Mouse (Mus musculus): ENCODE measurements around the gene Itprid2. TPM values are rescaled to one million over a fixed set of nuclear protein-coding genes. Genes with fewer than 3 reads are reported as not detected.
"Not testable (repeated sequence)": the region's sequence is repeated elsewhere in the genome, so short reads cannot be mapped to it uniquely, and the experiment has no call there.

The Itprid2 gene
- 6.5 and 7.4 TPM in 2 replicates for polyA plus RNA-seq (2016; fragmentation: Nextera tagmentation; extraction: Ambion mirVana)

DNA sequence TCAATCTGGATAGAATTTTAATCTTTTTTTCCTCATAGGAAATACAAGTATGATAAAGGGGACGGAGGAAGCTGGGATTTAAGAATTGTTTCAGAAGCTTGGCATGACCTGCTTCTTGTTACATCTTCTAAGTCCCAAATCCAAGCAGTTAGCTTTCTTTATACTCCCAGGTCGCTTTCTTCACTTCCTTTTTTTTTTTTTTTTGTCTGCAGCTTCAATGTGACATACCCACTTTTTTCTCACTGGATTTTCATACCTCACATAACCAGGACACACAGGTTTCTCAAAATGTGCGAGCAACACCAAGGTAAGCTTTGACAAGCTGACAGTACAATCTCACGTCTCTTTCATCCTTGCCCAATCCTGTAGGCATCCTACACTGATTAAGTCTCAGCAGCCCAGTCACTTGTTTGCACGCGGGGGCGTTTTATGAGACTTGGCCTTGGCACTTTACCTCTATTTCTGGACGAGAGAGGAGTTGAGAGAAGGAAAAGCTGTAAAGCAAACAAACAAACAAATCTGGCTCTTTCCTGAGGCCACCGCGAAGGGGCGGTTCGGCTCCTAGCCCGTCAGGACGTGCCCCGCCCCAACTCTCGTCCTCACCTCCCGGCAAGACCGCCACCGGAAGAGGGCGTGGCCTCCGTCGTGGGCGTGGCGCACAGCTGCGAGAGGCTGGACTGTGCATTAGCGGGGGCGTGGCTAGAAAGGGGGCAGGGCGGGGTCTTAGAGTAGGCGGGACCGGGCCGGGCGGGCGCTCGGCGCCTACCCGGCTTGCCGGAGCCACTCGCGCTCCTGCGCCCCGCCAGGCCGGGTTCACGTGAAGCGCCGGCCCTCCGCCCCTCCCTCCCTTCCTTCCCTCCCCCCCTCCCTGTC lies at the start of gene Itprid2:
Itprid2 (plus strand) TSS at position 825 of the 873 bp plus-strand sequence.
- WGBS: 2% methylated on average over 46 of the region's 46 CpGs
- Histone ChIP-seq H3K36me3 (no peaks in the 10 kb centered on the region), H3K27me3 (ENCODE audit: insufficient read depth, poor library complexity, severe bottlenecking) (no peaks in the 10 kb centered on the region), H3K4me1 (peaks cover 4% of the 10 kb centered on the region; the same call in 1 of the 2 replicates), H3K4me3 (peak within 1 kb of the TSS; percentile 92), H3K9me3 (no peaks in the 10 kb centered on the region), H3K27ac (peak within 1 kb of the TSS; percentile 94)
- DNase-seq (ENCODE audit: low spot score): peak; percentile 99

- DNase-seq (ENCODE audit: low spot score): no peak
- 91% methylated on average over 2 of the region's 2 CpGs for WGBS
- Histone ChIP-seq H3K4me1 (no peaks in the 10 kb centered on the region), H3K27ac (no peak overlapping the region), H3K36me3 (no peaks in the 10 kb centered on the region), H3K27me3 (ENCODE audit: insufficient read depth, poor library complexity, severe bottlenecking) (no peaks in the 10 kb centered on the region), H3K4me3 (no peak overlapping the region), H3K9me3 (no peaks in the 10 kb centered on the region)
Observed at GRCm38 (mm10) chr2:79596177-79596576, 39.0 kb upstream of the Itprid2 start.

GRCm38 (mm10) chr2:79597090-79597489 lies 38.1 kb upstream of the Itprid2 start:
- H3K36me3 ChIP-seq: no peaks in the 10 kb centered on the region
- no peak overlapping the region for H3K4me3 ChIP-seq
- no peaks in the 10 kb centered on the region for H3K27me3 ChIP-seq (ENCODE audit: insufficient read depth, poor library complexity, severe bottlenecking)
- DNase-seq (ENCODE audit: low spot score): no peak
- no peaks in the 10 kb centered on the region for H3K9me3 ChIP-seq
- no peak overlapping the region for H3K27ac ChIP-seq
- peaks cover 6% of the 10 kb centered on the region; the same call in 1 of the 2 replicates for H3K4me1 ChIP-seq

DNA sequence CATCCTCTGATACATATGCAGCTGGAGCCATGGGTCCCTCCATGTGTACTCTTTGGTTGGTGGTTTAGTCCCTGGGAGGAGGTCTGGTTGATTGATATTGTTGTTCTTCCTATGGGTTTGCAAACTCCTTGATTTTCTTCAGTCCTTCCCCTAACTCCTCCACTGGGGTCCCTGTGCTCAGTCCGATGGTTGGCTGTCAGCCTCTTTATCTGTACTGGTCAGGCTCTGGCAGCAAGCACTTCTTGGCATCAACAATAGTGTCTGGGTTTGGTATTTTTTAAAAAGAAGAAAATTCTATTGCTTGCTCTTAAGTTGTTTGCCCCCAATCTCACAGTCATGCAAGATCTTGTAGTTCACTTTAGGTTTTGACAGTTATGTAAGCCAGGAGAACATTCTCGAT lies 34.0 kb upstream of the Itprid2 start:
- WGBS: 27% methylated on average over 2 of the region's 2 CpGs
- H3K4me1 ChIP-seq; H3K36me3 ChIP-seq; H3K27ac ChIP-seq; H3K9me3 ChIP-seq; H3K4me3 ChIP-seq; H3K27me3 ChIP-seq (ENCODE audit: insufficient read depth, poor library complexity, severe bottlenecking); DNase-seq (ENCODE audit: low spot score): not testable (repeated sequence)

- H3K36me3 ChIP-seq: no peaks in the 10 kb centered on the region
- H3K27ac ChIP-seq: no peak overlapping the region
- H3K9me3 ChIP-seq: no peaks in the 10 kb centered on the region
- WGBS: 34% methylated on average over 4 of the region's 4 CpGs
- no peaks in the 10 kb centered on the region for H3K27me3 ChIP-seq (ENCODE audit: insufficient read depth, poor library complexity, severe bottlenecking)
- no peak overlapping the region for H3K4me3 ChIP-seq
- no peak for DNase-seq (ENCODE audit: low spot score)
- peaks cover 6% of the 10 kb centered on the region; the same call in 1 of the 2 replicates for H3K4me1 ChIP-seq
Observed at GRCm38 (mm10) chr2:79601691-79602116, 33.4 kb upstream of the Itprid2 start.

- Histone ChIP-seq H3K36me3 (no peaks in the 10 kb centered on the region), H3K4me1 (peaks cover 6% of the 10 kb centered on the region; the same call in 1 of the 2 replicates), H3K4me3 (no peak overlapping the region), H3K27me3 (ENCODE audit: insufficient read depth, poor library complexity, severe bottlenecking) (no peaks in the 10 kb centered on the region), H3K9me3 (no peaks in the 10 kb centered on the region), H3K27ac (no peak overlapping the region)
- 79% methylated on average over 6 of the region's 6 CpGs for WGBS
- no peak for DNase-seq (ENCODE audit: low spot score)
Observed at GRCm38 (mm10) chr2:79602306-79602705, 32.8 kb upstream of the Itprid2 start.

DNA sequence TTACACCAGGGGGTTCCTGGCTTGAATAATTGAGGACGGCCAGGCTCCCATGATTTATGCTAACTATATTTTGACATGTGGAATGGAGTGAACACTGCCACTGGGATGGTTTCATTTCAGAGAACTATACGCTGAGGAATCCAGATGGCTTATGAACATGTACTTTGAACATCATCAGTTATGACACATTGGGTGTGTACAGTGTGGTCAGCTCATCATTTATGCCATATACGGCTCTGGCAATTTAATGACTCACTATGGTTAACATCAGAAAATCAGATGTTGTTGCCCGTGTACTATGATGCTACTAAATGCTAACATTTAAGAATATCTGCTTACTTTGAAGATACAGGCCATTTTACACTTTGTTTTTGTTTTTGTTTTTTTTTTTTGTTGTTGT lies 31.8 kb upstream of the Itprid2 start:
- WGBS: 89% methylated on average over 4 of the region's 4 CpGs
- Histone ChIP-seq H3K4me3 (no peak overlapping the region), H3K4me1 (peaks cover 6% of the 10 kb centered on the region; the same call in 1 of the 2 replicates), H3K36me3 (no peaks in the 10 kb centered on the region), H3K27ac (no peak overlapping the region), H3K9me3 (no peaks in the 10 kb centered on the region), H3K27me3 (ENCODE audit: insufficient read depth, poor library complexity, severe bottlenecking) (no peaks in the 10 kb centered on the region)
- no peak for DNase-seq (ENCODE audit: low spot score)

DNA sequence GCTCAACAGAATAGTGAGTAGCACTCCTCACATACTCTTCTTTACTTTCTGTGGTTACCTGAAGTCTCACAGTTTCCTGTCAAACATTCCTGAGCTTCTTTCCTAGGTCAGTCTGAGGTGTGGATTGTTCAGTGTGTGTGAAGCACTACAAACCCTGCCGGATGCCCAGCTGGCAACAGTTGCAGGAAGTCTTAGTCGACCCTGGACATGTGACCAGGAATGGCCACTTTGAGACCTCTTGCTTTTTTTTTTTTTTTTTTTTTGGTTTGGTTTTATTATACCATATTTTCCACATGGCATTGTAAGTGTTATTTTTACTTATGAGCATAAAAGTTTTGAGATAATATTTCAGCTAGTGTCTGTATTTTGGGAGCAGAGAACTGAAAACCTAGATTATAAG lies 29.1 kb upstream of the Itprid2 start:
- H3K27me3 ChIP-seq (ENCODE audit: insufficient read depth, poor library complexity, severe bottlenecking): no peaks in the 10 kb centered on the region
- H3K4me1 ChIP-seq: peaks cover 7% of the 10 kb centered on the region
- no peak for DNase-seq (ENCODE audit: low spot score)
- WGBS: 66% methylated on average over 2 of the region's 2 CpGs
- no peak overlapping the region for H3K27ac ChIP-seq
- no peaks in the 10 kb centered on the region for H3K36me3 ChIP-seq
- H3K4me3 ChIP-seq: no peak overlapping the region
- no peaks in the 10 kb centered on the region for H3K9me3 ChIP-seq

DNA sequence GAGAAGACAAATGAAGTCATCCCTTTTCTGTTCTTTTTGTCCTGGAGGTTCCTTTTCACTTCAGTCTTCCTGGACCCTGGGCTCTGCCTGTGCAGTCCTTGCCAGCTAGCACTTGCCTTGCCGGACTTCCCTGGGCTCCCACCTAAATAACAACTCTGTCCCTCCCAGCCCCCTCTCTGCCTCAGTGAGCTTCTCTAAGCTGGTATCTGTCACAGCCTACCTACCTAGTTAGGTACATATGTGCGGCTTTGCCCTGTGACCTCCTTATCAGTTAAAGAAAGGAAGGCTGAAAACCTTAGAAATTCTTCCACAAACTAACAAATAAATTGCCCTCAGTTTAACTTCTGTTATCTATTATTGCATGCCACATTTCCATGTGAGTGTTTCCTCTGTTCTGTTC lies 28.0 kb upstream of the Itprid2 start:
- H3K4me1 ChIP-seq: peaks cover 4% of the 10 kb centered on the region
- WGBS: 48% methylated on average over 2 of the region's 2 CpGs
- no peaks in the 10 kb centered on the region for H3K27me3 ChIP-seq (ENCODE audit: insufficient read depth, poor library complexity, severe bottlenecking)
- no peaks in the 10 kb centered on the region for H3K36me3 ChIP-seq
- no peak overlapping the region for H3K4me3 ChIP-seq
- no peaks in the 10 kb centered on the region for H3K9me3 ChIP-seq
- H3K27ac ChIP-seq: no peak overlapping the region
- no peak for DNase-seq (ENCODE audit: low spot score)

DNA sequence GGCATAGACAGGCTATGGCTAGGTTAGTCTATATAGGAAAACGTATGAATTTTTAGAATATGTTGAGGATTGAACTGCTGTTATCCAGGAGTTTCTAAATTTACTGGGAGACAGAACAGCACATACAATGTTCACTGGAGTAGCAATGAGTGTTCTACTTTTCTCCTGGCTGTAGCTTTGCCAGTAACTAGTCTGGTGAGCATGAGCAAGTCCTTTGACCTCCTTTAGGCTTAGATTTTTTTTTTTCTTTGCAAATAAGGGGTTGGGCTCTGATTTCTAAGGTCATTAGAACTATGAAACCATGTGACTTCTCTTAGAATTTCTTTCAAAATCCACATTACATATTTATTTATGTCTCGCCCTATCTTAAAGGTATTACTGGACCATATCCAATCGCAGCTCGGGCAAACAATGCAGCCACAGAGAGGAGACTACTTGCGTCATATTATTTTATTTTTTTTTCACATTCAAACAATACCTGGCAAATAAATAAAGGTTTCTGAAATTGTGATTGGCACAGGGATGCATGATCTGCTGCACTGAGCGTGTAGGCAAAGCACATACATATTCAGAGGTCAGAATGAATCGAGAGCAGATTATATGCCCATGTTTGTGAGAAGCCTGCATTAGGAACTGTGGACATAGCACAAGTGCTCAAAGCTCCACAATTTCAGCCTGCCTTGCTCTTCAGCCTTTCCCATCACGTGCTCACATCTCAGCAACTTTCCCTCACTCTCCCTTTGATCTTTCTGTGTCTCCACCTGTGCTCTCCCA lies 26.7 kb upstream of the Itprid2 start:
- WGBS: 84% methylated on average over 8 of the region's 8 CpGs
- Histone ChIP-seq H3K4me3 (no peak overlapping the region), H3K27me3 (ENCODE audit: insufficient read depth, poor library complexity, severe bottlenecking) (no peaks in the 10 kb centered on the region), H3K4me1 (peaks cover 4% of the 10 kb centered on the region), H3K27ac (no peak overlapping the region), H3K9me3 (no peaks in the 10 kb centered on the region), H3K36me3 (no peaks in the 10 kb centered on the region)
- DNase-seq (ENCODE audit: low spot score): no peak

GRCm38 (mm10) chr2:79610894-79611293 lies 24.3 kb upstream of the Itprid2 start:
- no peak overlapping the region for H3K4me3 ChIP-seq
- 33% methylated on average over 3 of the region's 3 CpGs for WGBS

DNA sequence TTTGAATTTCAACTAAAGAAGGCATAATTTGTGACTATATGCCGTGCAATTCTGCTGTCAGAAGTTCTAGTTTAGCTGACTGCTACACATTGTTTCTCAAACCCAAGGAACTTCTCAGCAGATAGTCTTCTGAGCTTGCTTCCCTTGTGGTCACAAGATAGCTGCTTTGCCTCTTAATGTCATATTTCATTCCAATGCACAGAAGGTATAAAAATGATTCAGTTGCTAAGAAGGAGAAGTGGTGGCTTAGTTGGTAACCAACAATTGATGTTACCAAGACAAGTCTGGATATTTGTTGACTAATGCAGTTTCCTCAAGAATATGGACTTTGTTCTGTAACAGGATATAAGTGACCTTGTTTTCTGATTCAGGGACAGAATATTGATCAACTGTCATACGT lies 17.0 kb upstream of the Itprid2 start:
- no peaks in the 10 kb centered on the region for H3K4me1 ChIP-seq
- H3K27me3 ChIP-seq (ENCODE audit: insufficient read depth, poor library complexity, severe bottlenecking): no peaks in the 10 kb centered on the region
- no peak overlapping the region for H3K27ac ChIP-seq
- DNase-seq (ENCODE audit: low spot score): no peak
- H3K4me3 ChIP-seq: no peak overlapping the region
- WGBS: 80% methylated on average over 2 of the region's 2 CpGs
- H3K36me3 ChIP-seq: no peaks in the 10 kb centered on the region
- H3K9me3 ChIP-seq: no peaks in the 10 kb centered on the region

More at GRCm38 (mm10) chr2:79610894-79611293, 24.3 kb upstream of the Itprid2 start:
- H3K27ac ChIP-seq: no peak overlapping the region
- no peaks in the 10 kb centered on the region for H3K27me3 ChIP-seq (ENCODE audit: insufficient read depth, poor library complexity, severe bottlenecking)
- DNase-seq (ENCODE audit: low spot score): no peak
- H3K9me3 ChIP-seq: no peaks in the 10 kb centered on the region
- no peaks in the 10 kb centered on the region for H3K36me3 ChIP-seq
- peaks cover 4% of the 10 kb centered on the region for H3K4me1 ChIP-seq
